Mouse (Mus musculus): ENCODE measurements around the gene Twf2. TPM values are rescaled to one million over a fixed set of nuclear protein-coding genes. Genes with fewer than 3 reads are reported as not detected.
"Not testable (repeated sequence)": the region's sequence is repeated elsewhere in the genome, so short reads cannot be mapped to it uniquely, and the experiment has no call there.

The Twf2 gene
- polyA plus RNA-seq, 1 experiment from 2014 or later: 60.9 TPM

- H3K9ac ChIP-seq; H3K4me3 ChIP-seq; ATAC-seq (ENCODE audit: low FRiP score, low read depth); H3K27me3 ChIP-seq (replicated peaks); H3K36me3 ChIP-seq; H3K27ac ChIP-seq; H3K4me2 ChIP-seq (replicated peaks); H3K9me3 ChIP-seq: not testable (repeated sequence)
- peaks cover 22% of the 10 kb centered on the region for H3K4me1 ChIP-seq
- WGBS: 67% methylated on average over 1 of the region's 1 CpGs
Measured at GRCm38 (mm10) chr9:106169006-106169405, 33.9 kb upstream of the Twf2 start.

GRCm38 (mm10) chr9:106169917-106170316 is 33.0 kb upstream of the Twf2 start:
- H3K27ac ChIP-seq: no peak overlapping the region
- H3K36me3 ChIP-seq: no peaks in the 10 kb centered on the region
- H3K9me3 ChIP-seq: no peaks in the 10 kb centered on the region
- 36% methylated on average over 6 of the region's 6 CpGs for WGBS
- no peaks in the 10 kb centered on the region for H3K27me3 ChIP-seq (replicated peaks)
- no peak overlapping the region for H3K9ac ChIP-seq
- H3K4me3 ChIP-seq: no peak overlapping the region
- peaks cover 29% of the 10 kb centered on the region for H3K4me1 ChIP-seq
- H3K4me2 ChIP-seq (replicated peaks): peak overlapping the region; percentile 70
- ATAC-seq (ENCODE audit: low FRiP score, low read depth): no peak

GRCm38 (mm10) chr9:106170556-106171345 is 32.2 kb upstream of the Twf2 start, which contains the start of gene Wdr82:
TSS of gene Wdr82 (plus strand) at chr9:106170928.
- 1% methylated on average over 76 of the region's 81 CpGs for WGBS

GRCm38 (mm10) chr9:106171346-106172158 is 31.4 kb upstream of the Twf2 start:
- H3K4me2 ChIP-seq (replicated peaks): peak overlapping the region; percentile 70
- H3K4me3 ChIP-seq: peak overlapping the region; percentile 92
- peaks cover 4% of the 10 kb centered on the region; the same call in 1 of the 2 replicates for H3K36me3 ChIP-seq
- no peaks in the 10 kb centered on the region for H3K27me3 ChIP-seq (replicated peaks)
- H3K27ac ChIP-seq: peak overlapping the region; percentile 96
- H3K4me1 ChIP-seq: peaks cover 30% of the 10 kb centered on the region
- under 1% methylated on average over 30 of the region's 30 CpGs for WGBS
- H3K9me3 ChIP-seq: no peaks in the 10 kb centered on the region
- peak; percentile 79 for ATAC-seq (ENCODE audit: low FRiP score, low read depth)
- peak overlapping the region; percentile 91 for H3K9ac ChIP-seq

More at GRCm38 (mm10) chr9:106170556-106171345, 32.2 kb upstream of the Twf2 start, which contains the start of gene Wdr82:
- Histone ChIP-seq H3K27me3 (replicated peaks) (no peaks in the 10 kb centered on the region), H3K4me1 (peaks cover 30% of the 10 kb centered on the region), H3K9me3 (no peaks in the 10 kb centered on the region), H3K27ac (peak within 1 kb of the TSS; percentile 96), H3K4me2 (replicated peaks) (peak within 1 kb of the TSS; percentile 70), H3K36me3 (no peaks in the 10 kb centered on the region), H3K9ac (peak within 1 kb of the TSS; percentile 91), H3K4me3 (peak within 1 kb of the TSS; percentile 92)
- peak; percentile 93 for ATAC-seq (ENCODE audit: low FRiP score, low read depth)

GRCm38 (mm10) chr9:106172527-106172926 is 30.4 kb upstream of the Twf2 start:
- Histone ChIP-seq H3K27me3 (replicated peaks) (no peaks in the 10 kb centered on the region), H3K27ac (no peak overlapping the region), H3K9me3 (no peaks in the 10 kb centered on the region), H3K9ac (peak overlapping the region; percentile 91; the same call in 1 of the 2 replicates), H3K36me3 (peaks cover 13% of the 10 kb centered on the region), H3K4me3 (peak overlapping the region; percentile 92), H3K4me2 (replicated peaks) (peak overlapping the region; percentile 70), H3K4me1 (peaks cover 30% of the 10 kb centered on the region)
- no peak for ATAC-seq (ENCODE audit: low FRiP score, low read depth)
- WGBS: 45% methylated on average over 3 of the region's 3 CpGs

GRCm38 (mm10) chr9:106173363-106173762 is 29.5 kb upstream of the Twf2 start:
- peaks cover 30% of the 10 kb centered on the region for H3K4me1 ChIP-seq
- WGBS: 81% methylated on average over 2 of the region's 2 CpGs
- no peak overlapping the region for H3K9ac ChIP-seq
- no peaks in the 10 kb centered on the region for H3K27me3 ChIP-seq (replicated peaks)
- ATAC-seq (ENCODE audit: low FRiP score, low read depth): no peak
- no peak overlapping the region for H3K27ac ChIP-seq
- H3K4me3 ChIP-seq: peak overlapping the region; percentile 22; the same call in 1 of the 2 replicates
- H3K4me2 ChIP-seq (replicated peaks): peak overlapping the region; percentile 70
- H3K9me3 ChIP-seq: no peaks in the 10 kb centered on the region
- H3K36me3 ChIP-seq: peaks cover 20% of the 10 kb centered on the region

- Histone ChIP-seq H3K36me3 (peaks cover 35% of the 10 kb centered on the region), H3K4me1 (peaks cover 24% of the 10 kb centered on the region), H3K27me3 (replicated peaks) (no peaks in the 10 kb centered on the region), H3K9ac (no peak overlapping the region), H3K4me2 (replicated peaks) (no peak overlapping the region), H3K9me3 (no peaks in the 10 kb centered on the region), H3K4me3 (no peak overlapping the region), H3K27ac (no peak overlapping the region)
- 90% methylated on average over 3 of the region's 3 CpGs for WGBS
- ATAC-seq (ENCODE audit: low FRiP score, low read depth): no peak
Measured at GRCm38 (mm10) chr9:106175552-106176200, 27.2 kb upstream of the Twf2 start.

- H3K36me3 ChIP-seq: peaks cover 46% of the 10 kb centered on the region
- no peak overlapping the region for H3K4me2 ChIP-seq (replicated peaks)
- peaks cover 24% of the 10 kb centered on the region for H3K4me1 ChIP-seq
- no peak overlapping the region for H3K9ac ChIP-seq
- no peaks in the 10 kb centered on the region for H3K9me3 ChIP-seq
- ATAC-seq (ENCODE audit: low FRiP score, low read depth): no peak
- no peak overlapping the region for H3K27ac ChIP-seq
- no peaks in the 10 kb centered on the region for H3K27me3 ChIP-seq (replicated peaks)
- WGBS: 78% methylated on average over 5 of the region's 5 CpGs
- no peak overlapping the region for H3K4me3 ChIP-seq
Measured at GRCm38 (mm10) chr9:106176769-106177168, 26.1 kb upstream of the Twf2 start.

- Histone ChIP-seq H3K27ac (no peak overlapping the region), H3K4me3 (no peak overlapping the region), H3K4me2 (replicated peaks) (no peak overlapping the region), H3K36me3 (peaks cover 51% of the 10 kb centered on the region), H3K4me1 (peaks cover 20% of the 10 kb centered on the region), H3K27me3 (replicated peaks) (no peaks in the 10 kb centered on the region), H3K9ac (no peak overlapping the region), H3K9me3 (no peaks in the 10 kb centered on the region)
- WGBS: 93% methylated on average over 6 of the region's 6 CpGs
- no peak for ATAC-seq (ENCODE audit: low FRiP score, low read depth)
Measured at GRCm38 (mm10) chr9:106177799-106178198, 25.1 kb upstream of the Twf2 start.

GRCm38 (mm10) chr9:106179454-106179853 is 23.5 kb upstream of the Twf2 start:
- Histone ChIP-seq H3K9ac (no peak overlapping the region), H3K9me3 (no peaks in the 10 kb centered on the region), H3K4me1 (peaks cover 5% of the 10 kb centered on the region; the same call in 1 of the 2 replicates), H3K4me3 (no peak overlapping the region), H3K36me3 (peaks cover 67% of the 10 kb centered on the region), H3K27me3 (replicated peaks) (no peaks in the 10 kb centered on the region), H3K27ac (no peak overlapping the region), H3K4me2 (replicated peaks) (no peak overlapping the region)
- ATAC-seq (ENCODE audit: low FRiP score, low read depth): no peak
- 92% methylated on average over 2 of the region's 2 CpGs for WGBS

GRCm38 (mm10) chr9:106179964-106180363 is 22.9 kb upstream of the Twf2 start:
- WGBS: 96% methylated on average over 3 of the region's 3 CpGs
- Histone ChIP-seq H3K4me2 (replicated peaks) (no peak overlapping the region), H3K27me3 (replicated peaks) (no peaks in the 10 kb centered on the region), H3K27ac (no peak overlapping the region), H3K9ac (no peak overlapping the region), H3K9me3 (no peaks in the 10 kb centered on the region), H3K36me3 (peaks cover 72% of the 10 kb centered on the region), H3K4me3 (no peak overlapping the region), H3K4me1 (peaks cover under 1% of the 10 kb centered on the region; the same call in 1 of the 2 replicates)
- ATAC-seq (ENCODE audit: low FRiP score, low read depth): no peak

- Histone ChIP-seq H3K9ac (no peak overlapping the region), H3K9me3 (no peaks in the 10 kb centered on the region), H3K4me3 (no peak overlapping the region), H3K27ac (no peak overlapping the region), H3K36me3 (peaks cover 84% of the 10 kb centered on the region), H3K4me1 (no peaks in the 10 kb centered on the region), H3K27me3 (replicated peaks) (no peaks in the 10 kb centered on the region), H3K4me2 (replicated peaks) (no peak overlapping the region)
- WGBS: 98% methylated on average over 4 of the region's 4 CpGs
- ATAC-seq (ENCODE audit: low FRiP score, low read depth): no peak
Measured at GRCm38 (mm10) chr9:106182146-106182545, 20.8 kb upstream of the Twf2 start.
